Mouse (Mus musculus) lung, postnatal 25 days (tissue): ENCODE data around the gene Ccna2.
"Not testable (repeated sequence)": the region's sequence is repeated elsewhere in the genome, so short reads cannot be mapped to it uniquely, and the experiment has no call there.

Experiments used
- DNase-seq: peaks from one replicate; pipeline ENCODE4 v3.0.0; 2022; ENCODE audit warnings: low spot score

Ccna2 gene

GRCm38 (mm10) chr3:36571827-36572378, at the start of gene Ccna2:
Gene Ccna2, minus strand, starts transcription at chr3:36572150.
- DNase-seq = peak; percentile 98

GRCm38 (mm10) chr3:36618181-36618580, 46.2 kb upstream of the Ccna2 start:
- DNase-seq = no peak

- no peak for DNase-seq
These were observed 41.9 kb upstream of the Ccna2 start for GRCm38 (mm10) chr3:36613908-36614255.

- DNase-seq = peak; percentile 92
These were observed 41.4 kb upstream of the Ccna2 start, which contains the start of gene Bbs7 for GRCm38 (mm10) chr3:36613202-36613907. Gene Bbs7, minus strand, starts transcription at chr3:36613477.

- no peak for DNase-seq
These were observed 40.7 kb upstream of the Ccna2 start for GRCm38 (mm10) chr3:36612687-36613086.

GRCm38 (mm10) chr3:36605894-36606783, 34.2 kb upstream of the Ccna2 start:
- no peak for DNase-seq

GRCm38 (mm10) chr3:36599773-36600172, 27.8 kb upstream of the Ccna2 start:
- not testable (repeated sequence) for DNase-seq

- DNase-seq = no peak
These were observed 26.9 kb upstream of the Ccna2 start for GRCm38 (mm10) chr3:36598811-36599210.

GRCm38 (mm10) chr3:36571361-36571826, 556 bp downstream of the Ccna2 start:
- DNase-seq = no peak

GRCm38 (mm10) chr3:36569836-36570235, 2.1 kb downstream of the Ccna2 start:
- DNase-seq = no peak

- no peak for DNase-seq
These were observed 8.3 kb downstream of the Ccna2 start for GRCm38 (mm10) chr3:36563666-36564065.

- DNase-seq = no peak
These were observed 12.3 kb downstream of the Ccna2 start for GRCm38 (mm10) chr3:36559606-36560005.

GRCm38 (mm10) chr3:36557601-36558000, 14.3 kb downstream of the Ccna2 start:
- DNase-seq = no peak

GRCm38 (mm10) chr3:36552406-36553047, 19.4 kb downstream of the Ccna2 start, which contains the start of gene Exosc9:
Gene Exosc9, plus strand, starts transcription at chr3:36552606.
- peak; percentile 93 for DNase-seq

- no peak for DNase-seq
These were observed 20.0 kb downstream of the Ccna2 start for GRCm38 (mm10) chr3:36551851-36552384.

GRCm38 (mm10) chr3:36551343-36551742, 20.6 kb downstream of the Ccna2 start:
- peak; percentile 36 for DNase-seq

GRCm38 (mm10) chr3:36544961-36545360, 27.0 kb downstream of the Ccna2 start:
- DNase-seq = no peak

GRCm38 (mm10) chr3:36541399-36541798, 30.6 kb downstream of the Ccna2 start:
- DNase-seq = no peak

GRCm38 (mm10) chr3:36540756-36541155, 31.2 kb downstream of the Ccna2 start:
- no peak for DNase-seq

- DNase-seq = no peak
These were observed 34.1 kb downstream of the Ccna2 start for GRCm38 (mm10) chr3:36537701-36538470.

GRCm38 (mm10) chr3:36536041-36536440, 35.9 kb downstream of the Ccna2 start:
- no peak for DNase-seq
